8 mouse cellular contexts compared by ENCODE assay signal in the genomic region with DNA sequence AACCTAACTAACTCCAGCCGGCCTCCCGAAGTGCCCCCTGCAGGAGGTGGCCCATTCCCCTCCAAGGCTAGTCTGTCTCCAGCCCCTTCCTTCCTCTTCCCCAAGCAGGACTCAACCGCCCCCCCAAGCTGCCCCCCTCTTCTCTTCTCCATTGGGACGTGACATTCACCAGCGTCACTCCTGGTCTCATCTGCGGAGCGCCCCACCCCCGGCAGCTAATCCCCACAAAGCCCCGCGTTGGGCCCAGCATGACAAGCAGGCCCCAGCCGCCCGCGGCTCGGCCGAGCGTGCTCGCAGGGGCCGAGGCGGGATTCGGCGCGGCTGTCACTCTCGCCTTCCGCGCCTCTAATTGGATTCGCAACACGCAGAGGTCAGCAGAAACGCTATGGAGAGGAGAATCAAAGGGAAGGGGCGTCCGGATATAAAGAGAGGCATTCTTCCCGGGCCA.
DNase-seq lines count a peak whose midpoint lies in the region; ATAC-seq lines count a peak whose summit lies in the region.

No protein-coding gene starts in this region.

- intact Hi-C loops in left cerebral cortex, postnatal 14 days (cut with DNase I), result no loop called here

- H3K4me2 ChIP-seq in forebrain, embryonic 15.5 days (replicated peaks), result peak overlapping the region; percentile 45
- H3K4me2 ChIP-seq in midbrain, embryonic 14.5 days (ENCODE audit: low read length), result peak overlapping the region; percentile 47

- H3K9ac ChIP-seq in forebrain, embryonic 15.5 days (replicated peaks), result peak overlapping the region; percentile 29
- H3K9ac ChIP-seq in midbrain, embryonic 14.5 days (replicated peaks; ENCODE audit: low read length), result peak overlapping the region; percentile 50

- peaks cover 3% of the 10 kb centered on the region; the same call in 1 of the 2 replicates for H3K36me3 ChIP-seq in forebrain, embryonic 15.5 days
- H3K36me3 ChIP-seq in midbrain, embryonic 14.5 days (ENCODE audit: control insufficient read depth, insufficient read depth, low read length), result peaks cover 13% of the 10 kb centered on the region

- peak overlapping the region; percentile 24 for H3K4me3 ChIP-seq in forebrain, embryonic 15.5 days
- peak overlapping the region; percentile 7; the same call in 1 of the 2 replicates for H3K4me3 ChIP-seq in midbrain, embryonic 14.5 days (replicated peaks; ENCODE audit: low read depth, low read length)

- DNase-seq in cerebellum, postnatal 25 days, result peak; percentile 44 to 62
- no peak for DNase-seq in cerebellum, adult 8-10 months
- peak; percentile 46 for DNase-seq in ES-CJ7 (ENCODE audit: low read depth, low spot score)
- DNase-seq in left cerebral cortex, postnatal 14 days (ENCODE audit: low spot score in 2 of 2), result peak; percentile 49 to 59
- peak; percentile 96 for DNase-seq in midbrain, embryonic 14.5 days
- DNase-seq in urinary bladder, postnatal 10 days (ENCODE audit: low spot score), result no peak
- no peak for DNase-seq in natural killer cell, adult 2 months (ENCODE audit: low spot score in 2 of 2)

- peak overlapping the region; percentile 78 for H3K27ac ChIP-seq in forebrain, embryonic 15.5 days (replicated peaks)
- peak overlapping the region; percentile 98 for H3K27ac ChIP-seq in midbrain, embryonic 14.5 days (replicated peaks; ENCODE audit: low read depth, low read length)

- ATAC-seq in forebrain, embryonic 15.5 days (replicated peaks), result peak; percentile 65
- ATAC-seq in midbrain, embryonic 14.5 days (ENCODE audit: low FRiP score, low TSS enrichment), result peak; percentile 83

- no peaks in the 10 kb centered on the region for H3K27me3 ChIP-seq in forebrain, embryonic 15.5 days
- H3K27me3 ChIP-seq in midbrain, embryonic 14.5 days (ENCODE audit: control insufficient read depth, insufficient read depth, low read length), result no peaks in the 10 kb centered on the region

- H3K4me1 ChIP-seq in forebrain, embryonic 15.5 days, result peaks cover 59% of the 10 kb centered on the region
- peaks cover 89% of the 10 kb centered on the region for H3K4me1 ChIP-seq in midbrain, embryonic 14.5 days (ENCODE audit: control insufficient read depth, insufficient read depth, low read length)

- under 1% methylated on average over 31 of the region's 31 CpGs for WGBS in forebrain, embryonic 15.5 days
- 2% methylated on average over 31 of the region's 31 CpGs for WGBS in midbrain, embryonic 14.5 days

- no peaks in the 10 kb centered on the region for H3K9me3 ChIP-seq in forebrain, embryonic 15.5 days
- H3K9me3 ChIP-seq in midbrain, embryonic 14.5 days (ENCODE audit: control insufficient read depth, low read length), result no peaks in the 10 kb centered on the region

Comparison
In these comparisons a context has a peak if more than half of its experiments do, and no peak if none do; other contexts are left out.
1. DNase-seq: peak in cerebellum, postnatal 25 days (2 of 2), ES-CJ7 (single experiment), left cerebral cortex, postnatal 14 days (2 of 2) and midbrain, embryonic 14.5 days (single experiment); none in cerebellum, adult 8-10 months (single experiment), urinary bladder, postnatal 10 days (single experiment) and natural killer cell, adult 2 months (0 of 2).